Mouse (Mus musculus) ES-E14 (cell line): ENCODE measurements around the gene E2f4.

Experiments used
- CHD2 ChIP-seq: IDR thresholded peaks from 2 replicates; pipeline ENCODE4 v1.6.1; 2014; ENCODE audit warnings: mild to moderate bottlenecking, low read depth, low read length, inconsistent platforms
- HCFC1 ChIP-seq: IDR thresholded peaks from 2 replicates; pipeline ENCODE4 v1.6.1; 2012; ENCODE audit warnings: low read length, inconsistent platforms, borderline replicate concordance; ENCODE audit not compliant: insufficient read depth
- MAFK ChIP-seq: IDR thresholded peaks from 2 replicates; pipeline ENCODE4 v1.6.1; 2014; ENCODE audit warnings: mild to moderate bottlenecking, low read depth, low read length, inconsistent platforms; ENCODE audit not compliant: insufficient read depth
- ZC3H11A ChIP-seq: IDR thresholded peaks from 2 replicates; pipeline ENCODE4 v1.6.1; 2012; ENCODE audit warnings: low read depth, mild to moderate bottlenecking, inconsistent platforms, low read length, borderline replicate concordance
- ZNF384 ChIP-seq: IDR thresholded peaks from 2 replicates; pipeline ENCODE4 v1.6.1; 2012; ENCODE audit warnings: low read depth, low read length, inconsistent platforms

DNA sequence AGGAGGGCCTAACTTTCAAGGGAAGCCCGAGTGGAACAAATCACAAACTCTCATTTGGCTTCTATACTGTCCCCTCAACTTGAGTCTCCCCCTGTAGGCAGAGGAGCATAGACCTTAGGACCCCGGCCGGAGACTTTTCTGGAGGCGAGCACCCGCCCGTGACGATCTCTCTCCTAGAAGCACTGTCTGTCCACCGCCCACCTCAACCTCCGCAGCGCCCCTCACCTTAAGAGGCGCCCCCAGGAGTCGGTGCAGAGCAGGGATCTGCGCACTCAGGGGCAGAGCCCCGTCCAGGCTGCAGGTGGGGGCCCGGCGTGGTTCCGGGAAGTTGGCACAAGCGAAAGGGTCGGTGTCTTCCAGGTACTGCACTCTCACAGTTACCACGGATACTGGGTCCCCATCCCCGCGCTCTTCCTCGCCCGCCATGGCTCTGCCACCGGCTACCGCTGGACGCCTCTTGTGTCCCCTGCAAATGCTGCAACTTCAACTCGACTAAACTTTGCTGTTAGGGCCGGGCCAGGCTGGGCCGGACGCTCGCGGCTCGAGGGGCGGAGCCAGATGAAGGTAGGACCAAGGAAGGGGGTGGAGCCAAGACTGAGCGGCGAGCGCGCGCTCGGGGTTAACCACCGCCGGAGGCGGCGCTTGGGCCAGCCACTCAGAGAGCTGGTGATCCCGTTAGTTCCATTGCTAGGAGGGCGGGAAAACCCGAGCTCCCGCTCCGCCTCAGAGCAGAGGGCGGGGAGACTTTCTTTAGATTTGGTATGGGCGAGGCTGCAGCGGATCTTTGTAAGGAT lies 50.2 kb downstream of the E2f4 start, which contains the start of gene Fhod1:
- no peak for TF ChIP-seq ZC3H11A
- no peak for TF ChIP-seq MAFK
- TF ChIP-seq CHD2: no peak
- no peak for TF ChIP-seq ZNF384
- TF ChIP-seq HCFC1: no peak
